Mouse (Mus musculus): ENCODE results near the gene Pde5a. TPM values are rescaled to one million over a fixed set of nuclear protein-coding genes. Genes with fewer than 3 reads are reported as not detected.

The Pde5a gene
- polyA plus RNA-seq, 1 experiment from 2014 or later = 5.0 TPM

- no peaks in the 10 kb centered on the region for H3K9me3 ChIP-seq (replicated peaks)
- 0 out of 2 replicates have a peak, but pooled peaks cover 1% of the 10 kb centered on the region for H3K4me1 ChIP-seq
- no peaks in the 10 kb centered on the region for H3K27me3 ChIP-seq
- H3K9ac ChIP-seq = no peak overlapping the region
- ATAC-seq (ENCODE audit: insufficient number of reproducible peaks, low FRiP score, low TSS enrichment, low read depth) = no peak
- H3K4me3 ChIP-seq (replicated peaks) = no peak overlapping the region
- 56% methylated on average over 11 of the region's 11 CpGs for WGBS
- no peak overlapping the region for H3K4me2 ChIP-seq (replicated peaks)
- H3K36me3 ChIP-seq = no peaks in the 10 kb centered on the region
- no peak overlapping the region for H3K27ac ChIP-seq (replicated peaks)
Observed at GRCm38 (mm10) chr3:122855149-122855548, 126.4 kb downstream of the Pde5a start.

GRCm38 (mm10) chr3:122859829-122860228, 131.1 kb downstream of the Pde5a start:
- H3K9me3 ChIP-seq (replicated peaks) = no peaks in the 10 kb centered on the region
- no peak overlapping the region for H3K9ac ChIP-seq
- no peak overlapping the region for H3K4me2 ChIP-seq (replicated peaks)
- no peak overlapping the region for H3K27ac ChIP-seq (replicated peaks)
- H3K36me3 ChIP-seq = no peaks in the 10 kb centered on the region
- WGBS = 54% methylated on average over 2 of the region's 2 CpGs
- ATAC-seq (ENCODE audit: insufficient number of reproducible peaks, low FRiP score, low TSS enrichment, low read depth) = no peak
- no peaks in the 10 kb centered on the region for H3K27me3 ChIP-seq
- H3K4me3 ChIP-seq (replicated peaks) = no peak overlapping the region
- H3K4me1 ChIP-seq = 0 out of 2 replicates have a peak, but pooled peaks cover 3% of the 10 kb centered on the region

- no peak for ATAC-seq (ENCODE audit: insufficient number of reproducible peaks, low FRiP score, low TSS enrichment, low read depth)
- Histone ChIP-seq H3K9ac (no peak overlapping the region), H3K27ac (replicated peaks) (no peak overlapping the region), H3K4me3 (replicated peaks) (no peak overlapping the region), H3K4me2 (replicated peaks) (no peak overlapping the region), H3K27me3 (no peaks in the 10 kb centered on the region), H3K36me3 (no peaks in the 10 kb centered on the region), H3K4me1 (0 out of 2 replicates have a peak, but pooled peaks cover 3% of the 10 kb centered on the region), H3K9me3 (replicated peaks) (no peaks in the 10 kb centered on the region)
- WGBS = 80% methylated on average over 12 of the region's 12 CpGs
Observed at GRCm38 (mm10) chr3:122860573-122861498, 132.1 kb downstream of the Pde5a start.

- no peak overlapping the region for H3K4me2 ChIP-seq (replicated peaks)
- 0 out of 2 replicates have a peak, but pooled peaks cover 3% of the 10 kb centered on the region for H3K4me1 ChIP-seq
- no peak overlapping the region for H3K27ac ChIP-seq (replicated peaks)
- no peak overlapping the region for H3K4me3 ChIP-seq (replicated peaks)
- no peaks in the 10 kb centered on the region for H3K9me3 ChIP-seq (replicated peaks)
- H3K9ac ChIP-seq = no peak overlapping the region
- WGBS = 83% methylated on average over 4 of the region's 4 CpGs
- H3K27me3 ChIP-seq = no peaks in the 10 kb centered on the region
- no peak for ATAC-seq (ENCODE audit: insufficient number of reproducible peaks, low FRiP score, low TSS enrichment, low read depth)
- H3K36me3 ChIP-seq = no peaks in the 10 kb centered on the region
Observed at GRCm38 (mm10) chr3:122865092-122865491, 136.3 kb downstream of the Pde5a start.

- Histone ChIP-seq H3K4me3 (replicated peaks) (no peak overlapping the region), H3K4me1 (no peaks in the 10 kb centered on the region), H3K27ac (replicated peaks) (no peak overlapping the region), H3K4me2 (replicated peaks) (no peak overlapping the region), H3K27me3 (no peaks in the 10 kb centered on the region), H3K9me3 (replicated peaks) (no peaks in the 10 kb centered on the region), H3K36me3 (no peaks in the 10 kb centered on the region), H3K9ac (no peak overlapping the region)
- 96% methylated on average over 1 of the region's 1 CpGs for WGBS
- ATAC-seq (ENCODE audit: insufficient number of reproducible peaks, low FRiP score, low TSS enrichment, low read depth) = no peak
Observed at GRCm38 (mm10) chr3:122868270-122868669, 139.5 kb downstream of the Pde5a start.

- no peaks in the 10 kb centered on the region for H3K4me1 ChIP-seq
- H3K4me2 ChIP-seq (replicated peaks) = no peak overlapping the region
- no peak overlapping the region for H3K9ac ChIP-seq
- 92% methylated on average over 1 of the region's 1 CpGs for WGBS
- no peak for ATAC-seq (ENCODE audit: insufficient number of reproducible peaks, low FRiP score, low TSS enrichment, low read depth)
- no peaks in the 10 kb centered on the region for H3K9me3 ChIP-seq (replicated peaks)
- H3K4me3 ChIP-seq (replicated peaks) = no peak overlapping the region
- no peaks in the 10 kb centered on the region for H3K27me3 ChIP-seq
- no peaks in the 10 kb centered on the region for H3K36me3 ChIP-seq
- H3K27ac ChIP-seq (replicated peaks) = no peak overlapping the region
Observed at GRCm38 (mm10) chr3:122871596-122871995, 142.8 kb downstream of the Pde5a start.

GRCm38 (mm10) chr3:122876870-122877269, 148.1 kb downstream of the Pde5a start:
- H3K36me3 ChIP-seq = no peaks in the 10 kb centered on the region
- no peaks in the 10 kb centered on the region for H3K4me1 ChIP-seq
- H3K27me3 ChIP-seq = no peaks in the 10 kb centered on the region
- no peak overlapping the region for H3K4me2 ChIP-seq (replicated peaks)
- no peaks in the 10 kb centered on the region for H3K9me3 ChIP-seq (replicated peaks)
- ATAC-seq (ENCODE audit: insufficient number of reproducible peaks, low FRiP score, low TSS enrichment, low read depth) = no peak
- H3K27ac ChIP-seq (replicated peaks) = no peak overlapping the region
- no peak overlapping the region for H3K9ac ChIP-seq
- 88% methylated on average over 2 of the region's 2 CpGs for WGBS
- no peak overlapping the region for H3K4me3 ChIP-seq (replicated peaks)

GRCm38 (mm10) chr3:122877543-122877942, 148.8 kb downstream of the Pde5a start:
- Histone ChIP-seq H3K9me3 (replicated peaks) (no peaks in the 10 kb centered on the region), H3K4me3 (replicated peaks) (no peak overlapping the region), H3K27me3 (no peaks in the 10 kb centered on the region), H3K9ac (no peak overlapping the region), H3K4me1 (no peaks in the 10 kb centered on the region), H3K36me3 (no peaks in the 10 kb centered on the region), H3K4me2 (replicated peaks) (no peak overlapping the region), H3K27ac (replicated peaks) (no peak overlapping the region)
- ATAC-seq (ENCODE audit: insufficient number of reproducible peaks, low FRiP score, low TSS enrichment, low read depth) = no peak
- 95% methylated on average over 3 of the region's 3 CpGs for WGBS

- no peak overlapping the region for H3K4me3 ChIP-seq (replicated peaks)
- no peak overlapping the region for H3K4me2 ChIP-seq (replicated peaks)
- H3K4me1 ChIP-seq = no peaks in the 10 kb centered on the region
- no peak overlapping the region for H3K9ac ChIP-seq
- no peaks in the 10 kb centered on the region for H3K27me3 ChIP-seq
- H3K36me3 ChIP-seq = no peaks in the 10 kb centered on the region
- 81% methylated on average over 8 of the region's 8 CpGs for WGBS
- H3K27ac ChIP-seq (replicated peaks) = no peak overlapping the region
- no peak for ATAC-seq (ENCODE audit: insufficient number of reproducible peaks, low FRiP score, low TSS enrichment, low read depth)
- H3K9me3 ChIP-seq (replicated peaks) = no peaks in the 10 kb centered on the region
Observed at GRCm38 (mm10) chr3:122878705-122879315, 150.1 kb downstream of the Pde5a start.

- Histone ChIP-seq H3K27me3 (no peaks in the 10 kb centered on the region), H3K9ac (no peak overlapping the region), H3K4me1 (no peaks in the 10 kb centered on the region), H3K9me3 (replicated peaks) (no peaks in the 10 kb centered on the region), H3K27ac (replicated peaks) (no peak overlapping the region), H3K4me3 (replicated peaks) (no peak overlapping the region), H3K4me2 (replicated peaks) (no peak overlapping the region), H3K36me3 (no peaks in the 10 kb centered on the region)
- 76% methylated on average over 4 of the region's 4 CpGs for WGBS
- no peak for ATAC-seq (ENCODE audit: insufficient number of reproducible peaks, low FRiP score, low TSS enrichment, low read depth)
Observed at GRCm38 (mm10) chr3:122887505-122888301, 159.0 kb downstream of the Pde5a start.

- Histone ChIP-seq H3K4me1 (no peaks in the 10 kb centered on the region), H3K27ac (replicated peaks) (no peak overlapping the region), H3K27me3 (no peaks in the 10 kb centered on the region), H3K4me2 (replicated peaks) (no peak overlapping the region), H3K36me3 (no peaks in the 10 kb centered on the region), H3K9me3 (replicated peaks) (no peaks in the 10 kb centered on the region), H3K9ac (no peak overlapping the region), H3K4me3 (replicated peaks) (no peak overlapping the region)
- no peak for ATAC-seq (ENCODE audit: insufficient number of reproducible peaks, low FRiP score, low TSS enrichment, low read depth)
- 68% methylated on average over 5 of the region's 5 CpGs for WGBS
Observed at GRCm38 (mm10) chr3:122888371-122888819, 159.6 kb downstream of the Pde5a start.

All from embryonic facial prominence, embryonic 15.5 days (tissue).